Mouse (Mus musculus) kidney, adult 8-10 months (tissue): ENCODE results near the gene Gldc.

Source experiments
- DNase-seq, 2 experiments: peaks; one replicate each; pipeline ENCODE4 v3.0.0; 2022

Gldc gene

DNA sequence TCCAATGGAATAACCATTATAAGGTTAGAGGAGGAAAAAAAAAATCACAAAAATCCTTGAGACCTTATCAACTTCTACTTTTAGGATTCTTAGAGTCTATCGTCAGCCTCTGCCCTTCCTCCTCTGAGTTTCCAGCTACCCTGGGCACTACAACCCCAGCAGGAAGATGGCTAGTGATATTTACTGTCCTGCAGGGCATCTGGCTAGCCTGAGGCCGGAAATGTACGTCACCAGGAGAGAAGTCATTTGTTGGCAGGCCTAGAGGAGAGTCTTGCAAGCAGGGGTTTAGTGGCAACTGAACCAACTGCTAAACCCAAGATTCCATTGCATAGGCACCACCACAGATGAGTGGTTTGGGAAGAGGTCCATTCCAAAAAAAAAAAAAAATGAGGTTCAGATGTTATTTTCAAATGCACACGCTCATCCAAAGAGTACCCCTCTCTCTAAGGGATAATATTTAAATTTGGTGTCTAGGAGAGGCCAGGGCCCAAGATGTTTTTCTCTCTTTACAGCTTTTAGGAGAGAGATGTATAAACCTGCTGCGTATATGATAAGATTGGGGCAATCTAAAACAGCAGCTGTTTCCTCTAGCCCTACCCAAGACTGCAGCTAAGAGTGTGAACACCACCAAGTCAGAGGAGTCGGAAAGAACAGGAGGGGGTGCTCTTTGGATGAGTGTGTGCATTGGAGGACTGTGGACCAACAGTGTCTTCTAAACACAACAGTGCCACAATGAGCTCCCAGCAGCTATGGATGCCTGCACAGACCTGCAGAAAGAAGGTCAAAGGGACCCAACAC is 70.0 kb downstream of the Gldc start:
- no peak for DNase-seq

DNA sequence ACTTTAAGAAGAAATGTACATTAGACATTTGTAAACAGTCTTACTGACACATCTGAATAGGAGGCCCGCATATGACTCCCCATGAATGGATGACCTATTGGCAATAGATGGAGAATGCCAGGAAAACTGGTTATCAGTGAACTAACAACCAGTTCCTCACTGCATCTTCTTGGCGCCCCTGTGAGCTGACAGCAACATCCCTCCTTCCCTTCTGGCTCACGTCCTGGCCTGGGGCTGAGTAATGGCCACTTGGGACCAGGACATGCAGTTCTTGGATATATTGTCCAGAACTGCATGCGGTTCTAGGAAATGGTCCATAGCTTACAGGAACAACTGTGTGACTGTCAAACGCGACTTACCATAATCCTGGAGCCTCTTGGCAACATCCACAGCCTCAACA is 72.6 kb downstream of the Gldc start:
- DNase-seq, result no peak

DNA sequence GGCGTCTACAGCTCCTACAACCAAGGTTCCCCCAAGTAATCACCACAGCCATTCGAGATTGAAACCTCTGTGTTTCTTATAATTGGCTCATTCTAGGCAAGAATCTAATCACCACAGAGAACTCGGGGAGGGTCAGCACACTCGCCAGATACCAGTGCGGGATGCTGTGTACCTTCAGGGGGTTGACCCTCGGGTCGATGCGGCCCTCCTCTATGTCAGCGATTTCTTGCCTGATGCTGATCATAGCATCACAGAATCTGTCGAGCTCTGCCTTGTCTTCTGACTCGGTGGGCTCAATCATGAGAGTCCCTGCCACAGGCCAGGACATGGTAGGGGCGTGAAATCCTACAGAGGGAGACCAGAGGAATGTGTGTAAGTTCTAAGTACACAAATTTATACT is 74.7 kb downstream of the Gldc start:
- no peak for DNase-seq

DNA sequence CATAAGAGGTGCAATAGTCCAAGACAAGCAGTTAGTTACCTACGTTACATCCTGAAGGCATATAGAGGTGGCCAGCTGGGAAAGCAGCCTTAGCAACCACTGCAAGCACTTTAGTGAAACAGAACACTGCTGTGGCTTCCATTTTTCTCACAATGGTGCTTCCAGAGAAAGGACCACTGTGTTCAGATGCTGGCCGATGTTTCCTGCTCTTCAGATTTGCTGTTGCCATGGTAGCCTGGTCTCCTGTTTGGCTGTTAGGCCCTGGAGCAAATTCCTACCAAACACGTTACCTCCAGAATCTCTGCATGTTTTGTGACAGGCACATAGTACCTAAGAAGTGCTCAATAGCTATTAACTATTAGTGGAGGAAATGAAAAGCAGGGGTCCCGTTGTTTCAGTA is 78.2 kb downstream of the Gldc start:
- no peak for DNase-seq

DNA sequence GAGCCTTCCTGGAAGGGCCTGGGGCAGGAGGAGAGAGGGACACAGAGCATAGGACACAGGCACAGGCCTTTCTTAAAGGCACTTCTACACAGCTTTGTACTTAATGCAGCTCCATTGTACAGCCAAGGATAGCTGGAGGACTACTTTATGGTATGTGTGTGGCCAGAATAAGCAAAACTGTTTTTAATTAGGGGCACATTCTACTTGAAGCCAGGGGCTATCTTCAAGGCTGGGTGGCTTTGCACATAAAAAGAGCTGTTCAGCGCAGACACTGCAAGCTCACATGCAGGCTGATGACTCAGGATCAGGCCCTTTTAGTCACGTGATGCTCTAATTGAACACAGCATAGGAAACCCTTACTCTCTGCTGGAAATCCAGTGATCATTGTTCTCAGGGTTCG is 79.0 kb downstream of the Gldc start:
- DNase-seq, result no peak

DNA sequence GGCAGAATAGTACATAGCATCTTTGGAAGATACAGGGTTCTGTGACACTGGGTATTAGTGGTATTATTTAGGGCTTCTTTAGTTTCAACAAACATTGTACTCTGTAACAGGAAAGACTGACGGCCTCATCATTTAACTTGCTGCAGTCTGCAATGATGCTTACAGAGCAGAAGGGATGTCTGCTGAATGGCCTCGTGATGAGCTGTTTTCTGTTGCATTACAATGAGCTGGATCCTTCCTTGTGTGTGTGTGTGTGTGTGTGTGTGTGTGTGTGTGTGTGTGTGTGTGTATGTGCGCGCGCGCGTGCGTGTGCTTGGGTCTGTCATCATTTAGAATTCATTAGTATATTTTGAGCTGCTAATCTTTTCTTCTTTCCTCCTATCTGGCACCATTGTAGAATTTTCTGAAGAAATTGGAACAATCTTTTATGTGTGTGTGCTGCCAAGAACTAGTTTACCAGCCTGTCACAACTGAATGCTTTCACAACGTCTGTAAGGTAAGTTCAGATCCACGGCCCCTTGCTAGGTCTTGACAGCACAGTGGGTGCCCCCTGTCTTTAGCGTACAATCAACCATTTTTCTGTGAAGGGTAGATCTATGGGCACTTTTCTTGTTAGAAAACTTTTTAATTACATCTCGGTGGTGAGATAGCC is 83.5 kb downstream of the Gldc start:
- no peak for DNase-seq

DNA sequence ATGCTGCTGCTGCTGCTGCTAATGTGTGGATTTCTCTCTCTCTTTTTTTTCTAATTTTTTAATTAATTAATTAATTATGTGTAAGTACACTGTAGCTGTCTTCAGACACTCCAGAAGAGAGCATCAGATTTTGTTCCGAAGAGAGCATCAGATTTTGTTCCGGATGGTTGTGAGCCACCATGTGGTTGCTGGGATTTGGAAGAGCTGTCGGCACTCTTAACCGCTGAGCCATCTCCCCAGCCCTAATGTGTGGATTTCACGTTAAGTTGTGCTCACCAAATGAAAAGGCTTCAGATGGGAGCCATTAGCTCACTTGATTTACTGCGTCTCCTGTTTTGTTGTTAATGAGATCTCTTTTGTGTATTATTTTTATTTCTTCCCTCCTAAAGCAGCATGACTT is 85.1 kb downstream of the Gldc start:
- DNase-seq, result no peak

DNA sequence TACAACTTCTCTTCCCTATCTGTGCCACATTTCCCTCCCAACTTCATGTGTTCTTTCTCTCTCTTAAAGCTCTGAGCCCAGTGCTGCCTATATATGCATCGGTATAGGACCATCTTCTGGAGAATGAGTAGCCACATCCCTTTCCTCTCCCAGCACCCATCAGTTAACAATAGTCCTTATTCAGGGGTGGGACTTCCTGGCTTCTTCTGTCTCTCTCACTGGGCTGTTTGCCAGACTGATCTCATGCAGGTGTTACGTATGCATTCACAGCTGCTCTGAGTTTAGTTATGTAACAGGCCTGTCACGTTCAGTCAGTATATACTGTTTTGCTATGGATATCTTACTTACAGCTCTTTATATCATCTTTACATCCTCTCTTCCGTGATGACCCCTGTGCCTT is 109.4 kb downstream of the Gldc start:
- no peak for DNase-seq

DNA sequence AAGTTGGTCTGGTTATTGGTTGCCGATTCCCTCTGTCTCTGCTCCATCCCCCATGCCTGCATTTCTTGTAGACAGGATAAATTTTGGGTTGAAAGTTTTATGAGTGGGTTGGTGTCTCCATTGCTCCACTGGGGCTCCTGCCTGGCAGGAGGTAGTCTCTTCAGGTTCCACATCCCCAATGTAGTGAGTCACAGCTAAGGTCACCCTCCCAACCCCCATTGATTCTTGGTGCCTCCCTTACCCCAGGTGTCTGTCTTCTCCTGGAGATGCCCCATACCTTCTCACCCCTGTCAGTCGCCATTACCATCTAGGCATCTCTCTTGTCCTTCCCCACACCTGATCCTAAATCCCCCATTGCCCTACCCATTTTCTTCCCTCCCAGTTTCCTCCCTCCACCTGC is 121.0 kb downstream of the Gldc start:
- no peak for DNase-seq

DNA sequence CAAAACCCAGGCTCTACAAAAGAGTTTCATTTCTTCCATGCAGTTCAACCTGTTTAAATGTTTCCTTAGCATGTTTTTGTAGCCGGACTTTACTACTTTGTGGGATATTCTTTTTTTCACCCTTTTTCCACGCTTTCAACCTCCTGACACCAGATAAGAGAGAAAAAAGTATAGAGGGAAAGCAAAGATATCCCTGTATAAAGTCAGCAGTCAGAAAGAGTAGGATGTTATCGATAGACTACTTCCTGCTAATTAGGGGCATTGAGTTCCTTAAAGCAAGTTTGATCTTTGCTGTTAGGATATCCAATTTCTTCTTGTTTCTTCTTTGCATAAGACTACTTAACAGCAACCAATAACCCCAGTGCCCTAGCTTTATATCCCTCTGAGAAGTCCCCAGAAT is 123.8 kb downstream of the Gldc start:
- DNase-seq, result no peak

DNA sequence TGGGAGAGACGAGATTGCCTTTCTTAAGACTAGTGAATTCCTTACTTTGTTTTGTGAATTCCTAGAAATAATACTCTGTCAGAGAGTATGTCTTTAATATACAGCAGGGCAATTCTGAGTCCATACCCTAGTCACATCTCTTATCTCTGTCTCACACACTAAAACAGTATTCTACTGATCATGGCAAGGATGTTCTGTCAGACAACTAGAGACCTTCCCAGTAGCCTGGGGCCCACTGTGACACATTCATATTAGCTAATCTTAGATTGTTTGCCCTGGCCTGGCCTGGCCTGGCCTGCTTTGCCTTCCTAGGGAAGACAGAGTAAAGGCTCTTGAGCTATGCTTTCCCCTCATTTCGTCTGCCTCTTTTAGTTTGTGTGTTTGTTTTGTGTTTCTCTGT is 124.6 kb downstream of the Gldc start:
- no peak for DNase-seq
